Mouse (Mus musculus): ENCODE data around the gene Slc44a2.

The Slc44a2 gene

GRCm38 (mm10) chr9:21370876-21371275, 50.4 kb downstream of the Slc44a2 start:
- DNase-seq (ENCODE audit: extremely low read depth, low read depth, low spot score): no peak

- no peak for DNase-seq (ENCODE audit: extremely low read depth, low read depth, low spot score)
Observed at GRCm38 (mm10) chr9:21372508-21372907, 52.0 kb downstream of the Slc44a2 start.

- no peak for DNase-seq (ENCODE audit: extremely low read depth, low read depth, low spot score)
Observed at GRCm38 (mm10) chr9:21379195-21379594, 58.7 kb downstream of the Slc44a2 start.

- no peak for DNase-seq (ENCODE audit: extremely low read depth, low read depth, low spot score)
Observed at GRCm38 (mm10) chr9:21380868-21381267, 60.4 kb downstream of the Slc44a2 start.

- DNase-seq (ENCODE audit: extremely low read depth, low read depth, low spot score): no peak
Observed at GRCm38 (mm10) chr9:21383966-21384365, 63.5 kb downstream of the Slc44a2 start.

- DNase-seq (ENCODE audit: extremely low read depth, low read depth, low spot score): no peak
Observed at GRCm38 (mm10) chr9:21392646-21393175, 72.2 kb downstream of the Slc44a2 start.

- DNase-seq (ENCODE audit: extremely low read depth, low read depth, low spot score): no peak
Observed at GRCm38 (mm10) chr9:21395692-21396091, 75.2 kb downstream of the Slc44a2 start.

- no peak for DNase-seq (ENCODE audit: extremely low read depth, low read depth, low spot score)
Observed at GRCm38 (mm10) chr9:21397170-21397569, 76.7 kb downstream of the Slc44a2 start.

GRCm38 (mm10) chr9:21401042-21401441, 80.5 kb downstream of the Slc44a2 start:
- DNase-seq (ENCODE audit: extremely low read depth, low read depth, low spot score): no peak

- DNase-seq (ENCODE audit: extremely low read depth, low read depth, low spot score): no peak
Observed at GRCm38 (mm10) chr9:21402764-21403253, 82.3 kb downstream of the Slc44a2 start.

- no peak for DNase-seq (ENCODE audit: extremely low read depth, low read depth, low spot score)
Observed at GRCm38 (mm10) chr9:21403745-21404144, 83.2 kb downstream of the Slc44a2 start.

Measured in fat pad, adult 2 months (tissue).